Mouse (Mus musculus): ENCODE measurements around the gene Rpl38. TPM values are rescaled to one million over a fixed set of nuclear protein-coding genes. Genes with fewer than 3 reads are reported as not detected.
"Not testable (repeated sequence)": the region's sequence is repeated elsewhere in the genome, so short reads cannot be mapped to it uniquely, and the experiment has no call there.

Rpl38 gene
- polyA plus RNA-seq, 1 experiment = 2,044 TPM

GRCm38 (mm10) chr11:114662746-114663362 lies 5.5 kb upstream of the Rpl38 start:
- no peaks in the 10 kb centered on the region for H3K9me3 ChIP-seq (replicated peaks; ENCODE audit: control insufficient read depth, insufficient read depth, low read length, poor library complexity, severe bottlenecking)
- no peak overlapping the region for H3K27ac ChIP-seq (ENCODE audit: insufficient read depth, low read length)
- no peak overlapping the region for H3K9ac ChIP-seq (ENCODE audit: low read depth, poor library complexity, severe bottlenecking)
- H3K4me1 ChIP-seq (ENCODE audit: control insufficient read depth, insufficient read depth, low read length) = no peaks in the 10 kb centered on the region
- no peaks in the 10 kb centered on the region for H3K36me3 ChIP-seq (ENCODE audit: control insufficient read depth, insufficient read depth, low read length, poor library complexity, severe bottlenecking)
- peak; percentile 90 for TF ChIP-seq CTCF (IDR thresholded peaks at IDR 0.05; ENCODE audit: low read depth, low read length)
- TF ChIP-seq EP300 (IDR thresholded peaks at IDR 0.05; ENCODE audit: insufficient read depth, low read depth, low read length) = no peak
- no peak overlapping the region for H3K4me3 ChIP-seq (ENCODE audit: low read depth, low read length)
- no peaks in the 10 kb centered on the region for H3K27me3 ChIP-seq (ENCODE audit: control insufficient read depth, insufficient read depth, low read length, poor library complexity, severe bottlenecking)

GRCm38 (mm10) chr11:114664164-114664563 lies 4.2 kb upstream of the Rpl38 start:
- H3K9ac ChIP-seq (ENCODE audit: low read depth, poor library complexity, severe bottlenecking) = no peak overlapping the region
- TF ChIP-seq CTCF (IDR thresholded peaks at IDR 0.05; ENCODE audit: low read depth, low read length) (no peak), EP300 (IDR thresholded peaks at IDR 0.05; ENCODE audit: insufficient read depth, low read depth, low read length) (no peak), POLR2A (IDR thresholded peaks at IDR 0.05; ENCODE audit: insufficient read depth, low read length) (no peak)
- H3K36me3 ChIP-seq (ENCODE audit: control insufficient read depth, insufficient read depth, low read length, poor library complexity, severe bottlenecking) = peaks cover 2% of the 10 kb centered on the region; the same call in 1 of the 2 replicates
- no peak overlapping the region for H3K4me3 ChIP-seq (ENCODE audit: low read depth, low read length)
- H3K27ac ChIP-seq (ENCODE audit: insufficient read depth, low read length) = no peak overlapping the region
- no peaks in the 10 kb centered on the region for H3K27me3 ChIP-seq (ENCODE audit: control insufficient read depth, insufficient read depth, low read length, poor library complexity, severe bottlenecking)
- no peaks in the 10 kb centered on the region for H3K9me3 ChIP-seq (replicated peaks; ENCODE audit: control insufficient read depth, insufficient read depth, low read length, poor library complexity, severe bottlenecking)
- H3K4me1 ChIP-seq (ENCODE audit: control insufficient read depth, insufficient read depth, low read length) = no peaks in the 10 kb centered on the region

GRCm38 (mm10) chr11:114665463-114665862 lies 2.9 kb upstream of the Rpl38 start:
- H3K4me1 ChIP-seq (ENCODE audit: control insufficient read depth, insufficient read depth, low read length) = no peaks in the 10 kb centered on the region
- H3K27ac ChIP-seq (ENCODE audit: insufficient read depth, low read length) = no peak overlapping the region
- H3K4me3 ChIP-seq (ENCODE audit: low read depth, low read length) = no peak overlapping the region
- TF ChIP-seq EP300 (IDR thresholded peaks at IDR 0.05; ENCODE audit: insufficient read depth, low read depth, low read length) (no peak), CTCF (IDR thresholded peaks at IDR 0.05; ENCODE audit: low read depth, low read length) (no peak), POLR2A (IDR thresholded peaks at IDR 0.05; ENCODE audit: insufficient read depth, low read length) (no peak)
- no peak overlapping the region for H3K9ac ChIP-seq (ENCODE audit: low read depth, poor library complexity, severe bottlenecking)
- H3K9me3 ChIP-seq (replicated peaks; ENCODE audit: control insufficient read depth, insufficient read depth, low read length, poor library complexity, severe bottlenecking) = no peaks in the 10 kb centered on the region
- H3K36me3 ChIP-seq (ENCODE audit: control insufficient read depth, insufficient read depth, low read length, poor library complexity, severe bottlenecking) = peaks cover 15% of the 10 kb centered on the region
- H3K27me3 ChIP-seq (ENCODE audit: control insufficient read depth, insufficient read depth, low read length, poor library complexity, severe bottlenecking) = no peaks in the 10 kb centered on the region

- peak overlapping the region; percentile 75 for H3K27ac ChIP-seq (ENCODE audit: insufficient read depth, low read length)
- peak overlapping the region; percentile 63 for H3K9ac ChIP-seq (ENCODE audit: low read depth, poor library complexity, severe bottlenecking)
- no peaks in the 10 kb centered on the region for H3K9me3 ChIP-seq (replicated peaks; ENCODE audit: control insufficient read depth, insufficient read depth, low read length, poor library complexity, severe bottlenecking)
- H3K4me3 ChIP-seq (ENCODE audit: low read depth, low read length) = peak overlapping the region; percentile 57
- no peaks in the 10 kb centered on the region for H3K4me1 ChIP-seq (ENCODE audit: control insufficient read depth, insufficient read depth, low read length)
- peaks cover 28% of the 10 kb centered on the region for H3K36me3 ChIP-seq (ENCODE audit: control insufficient read depth, insufficient read depth, low read length, poor library complexity, severe bottlenecking)
- TF ChIP-seq CTCF (IDR thresholded peaks at IDR 0.05; ENCODE audit: low read depth, low read length) (no peak), EP300 (IDR thresholded peaks at IDR 0.05; ENCODE audit: insufficient read depth, low read depth, low read length) (no peak)
- no peaks in the 10 kb centered on the region for H3K27me3 ChIP-seq (ENCODE audit: control insufficient read depth, insufficient read depth, low read length, poor library complexity, severe bottlenecking)
Observed at GRCm38 (mm10) chr11:114666786-114667185, 1.5 kb upstream of the Rpl38 start.

- Histone ChIP-seq H3K9me3 (replicated peaks; ENCODE audit: control insufficient read depth, insufficient read depth, low read length, poor library complexity, severe bottlenecking) (no peaks in the 10 kb centered on the region), H3K27me3 (ENCODE audit: control insufficient read depth, insufficient read depth, low read length, poor library complexity, severe bottlenecking) (no peaks in the 10 kb centered on the region), H3K27ac (ENCODE audit: insufficient read depth, low read length) (no peak overlapping the region), H3K4me1 (ENCODE audit: control insufficient read depth, insufficient read depth, low read length) (no peaks in the 10 kb centered on the region), H3K36me3 (ENCODE audit: control insufficient read depth, insufficient read depth, low read length, poor library complexity, severe bottlenecking) (peaks cover 34% of the 10 kb centered on the region), H3K9ac (ENCODE audit: low read depth, poor library complexity, severe bottlenecking) (peak overlapping the region; percentile 63), H3K4me3 (ENCODE audit: low read depth, low read length) (no peak overlapping the region)
- TF ChIP-seq EP300 (IDR thresholded peaks at IDR 0.05; ENCODE audit: insufficient read depth, low read depth, low read length) = no peak
- no peak for TF ChIP-seq POLR2A (IDR thresholded peaks at IDR 0.05; ENCODE audit: insufficient read depth, low read length)
- TF ChIP-seq CTCF (IDR thresholded peaks at IDR 0.05; ENCODE audit: low read depth, low read length) = no peak
Observed at GRCm38 (mm10) chr11:114667236-114667931, 940 bp upstream of the Rpl38 start.

- not testable (repeated sequence) for H3K4me1 ChIP-seq (ENCODE audit: control insufficient read depth, insufficient read depth, low read length); H3K27ac ChIP-seq (ENCODE audit: insufficient read depth, low read length); H3K9me3 ChIP-seq (replicated peaks; ENCODE audit: control insufficient read depth, insufficient read depth, low read length, poor library complexity, severe bottlenecking); H3K9ac ChIP-seq (ENCODE audit: low read depth, poor library complexity, severe bottlenecking); H3K27me3 ChIP-seq (ENCODE audit: control insufficient read depth, insufficient read depth, low read length, poor library complexity, severe bottlenecking); H3K4me3 ChIP-seq (ENCODE audit: low read depth, low read length)
- peaks cover 39% of the 10 kb centered on the region for H3K36me3 ChIP-seq (ENCODE audit: control insufficient read depth, insufficient read depth, low read length, poor library complexity, severe bottlenecking)
- TF ChIP-seq CTCF (IDR thresholded peaks at IDR 0.05; ENCODE audit: low read depth, low read length) = peak; percentile 15
Observed at GRCm38 (mm10) chr11:114667932-114668285, 415 bp upstream of the Rpl38 start.
